Mouse (Mus musculus) urinary bladder, postnatal 36 days (tissue): ENCODE results near the gene Gtf3c1.

ENCODE experiments used
- DNase-seq, 2 experiments: peaks; one replicate each; pipeline ENCODE4 v3.0.0; 2022; ENCODE audit warnings: low spot score in 2 of 2, mixed read lengths in 1 of 2

Gene Gtf3c1

GRCm38 (mm10) chr7:125620077-125620476 lies 87.5 kb downstream of the Gtf3c1 start:
- no peak for DNase-seq

DNA sequence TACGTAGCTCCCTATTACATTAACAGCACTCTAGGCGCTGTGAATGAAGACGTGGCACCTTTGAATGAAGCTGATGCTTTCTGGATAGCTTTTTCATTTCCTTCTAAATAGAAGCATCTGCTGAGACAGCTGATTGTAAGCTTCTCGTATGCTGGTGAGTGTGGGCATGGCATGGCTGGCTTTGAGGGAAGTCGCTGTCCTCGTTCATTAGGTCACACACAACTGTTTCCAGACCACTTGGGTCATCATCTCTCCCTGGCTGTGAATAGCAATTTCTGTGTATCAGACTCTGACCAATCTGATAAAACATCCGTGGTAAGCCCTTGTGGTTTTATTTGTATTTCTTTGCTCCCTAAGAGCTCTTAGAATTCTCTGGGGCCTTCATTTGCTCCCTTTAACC lies 89.6 kb downstream of the Gtf3c1 start:
- DNase-seq = no peak

GRCm38 (mm10) chr7:125615453-125615852 lies 92.1 kb downstream of the Gtf3c1 start:
- DNase-seq = no peak

DNA sequence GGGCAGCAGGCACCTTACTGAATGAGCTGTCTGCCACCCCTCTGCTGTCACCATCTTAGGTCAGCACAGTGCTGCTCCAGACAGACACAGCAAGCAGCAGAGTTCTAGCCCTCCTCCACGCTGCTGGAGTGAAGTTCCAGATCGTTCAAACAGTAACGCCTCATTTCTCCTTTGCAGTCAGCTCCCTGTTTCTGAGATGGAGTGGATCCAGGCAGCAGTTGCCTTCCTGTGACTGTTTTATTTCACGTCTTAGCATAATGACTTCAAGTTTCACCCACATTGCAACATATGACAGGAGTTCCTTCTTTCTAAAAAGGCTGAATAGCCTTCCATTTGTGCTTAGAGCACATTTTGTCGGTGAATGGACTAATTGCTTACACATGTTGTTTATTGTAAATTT lies 94.0 kb downstream of the Gtf3c1 start:
- DNase-seq = no peak

DNA sequence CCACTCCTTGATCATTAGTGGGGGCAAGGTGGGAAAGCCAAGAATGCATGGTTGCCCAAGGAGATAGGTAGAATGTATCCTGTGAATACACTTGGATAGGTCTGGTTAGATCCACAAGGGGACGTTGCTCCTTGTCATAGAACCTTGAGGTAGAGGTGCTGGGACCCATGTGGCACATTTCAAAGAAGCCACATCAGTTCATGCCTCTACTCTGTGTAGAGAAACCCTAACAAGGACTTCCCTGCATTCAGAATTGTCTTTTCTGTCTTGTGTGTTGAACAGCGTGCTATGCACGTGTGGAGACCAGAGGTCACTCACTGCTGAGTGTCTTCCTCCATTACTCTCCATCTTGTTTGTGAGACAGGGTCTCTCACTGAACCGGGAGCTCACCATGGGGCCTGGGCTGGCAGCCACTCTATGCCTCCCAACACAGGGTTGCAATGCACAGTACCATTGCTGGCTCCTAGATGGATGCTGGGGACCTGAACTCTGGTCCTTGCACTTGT lies 99.3 kb downstream of the Gtf3c1 start:
- no peak for DNase-seq

DNA sequence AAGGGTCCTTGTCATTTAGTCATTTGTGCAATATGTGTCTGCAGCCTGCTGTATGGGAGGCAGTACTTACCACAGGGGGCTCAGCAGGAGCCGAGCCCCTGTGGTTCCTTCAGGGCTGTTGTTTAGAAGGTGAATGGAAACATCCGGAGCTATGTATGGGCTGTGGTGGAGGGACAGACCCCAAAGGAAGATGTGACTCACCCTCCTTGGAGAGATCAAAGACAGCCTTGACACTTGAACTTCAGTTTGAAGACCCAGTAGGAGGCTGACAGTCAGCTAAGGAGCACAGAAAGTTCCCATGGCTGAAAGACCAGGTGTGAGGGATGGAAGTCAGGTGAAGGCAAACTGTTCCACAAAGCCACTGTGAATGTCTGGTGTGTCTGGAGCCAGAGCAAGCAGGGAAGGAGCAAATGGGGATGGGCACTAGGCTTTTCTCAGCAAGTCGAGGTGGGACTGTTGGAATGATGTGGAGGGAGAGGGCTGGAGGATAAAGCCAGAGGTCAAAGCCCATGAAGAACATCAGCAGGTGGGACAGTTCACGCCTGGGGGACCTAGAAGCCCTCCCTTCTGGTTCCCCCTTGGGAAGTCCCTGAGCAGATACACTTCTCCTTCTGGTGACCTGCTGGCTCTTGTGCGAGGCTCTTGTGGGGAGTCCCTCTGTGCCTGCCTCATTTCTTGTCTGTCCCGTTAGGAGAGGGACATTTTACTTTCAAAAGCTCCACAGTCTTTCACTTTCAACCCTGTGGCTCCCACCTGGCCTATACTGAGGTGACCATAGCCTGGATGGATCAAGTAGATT lies 100.0 kb downstream of the Gtf3c1 start:
- no peak for DNase-seq

- no peak for DNase-seq
Observed at GRCm38 (mm10) chr7:125606265-125607164, 101.1 kb downstream of the Gtf3c1 start.

GRCm38 (mm10) chr7:125605725-125606139 lies 101.8 kb downstream of the Gtf3c1 start:
- no peak for DNase-seq

- no peak for DNase-seq
Observed at GRCm38 (mm10) chr7:125604362-125605319, 102.9 kb downstream of the Gtf3c1 start.

- DNase-seq = no peak
Observed at GRCm38 (mm10) chr7:125603185-125603631, 104.4 kb downstream of the Gtf3c1 start, which contains the start of gene Il21r. Il21r (plus strand) TSS chr7:125603429.

DNA sequence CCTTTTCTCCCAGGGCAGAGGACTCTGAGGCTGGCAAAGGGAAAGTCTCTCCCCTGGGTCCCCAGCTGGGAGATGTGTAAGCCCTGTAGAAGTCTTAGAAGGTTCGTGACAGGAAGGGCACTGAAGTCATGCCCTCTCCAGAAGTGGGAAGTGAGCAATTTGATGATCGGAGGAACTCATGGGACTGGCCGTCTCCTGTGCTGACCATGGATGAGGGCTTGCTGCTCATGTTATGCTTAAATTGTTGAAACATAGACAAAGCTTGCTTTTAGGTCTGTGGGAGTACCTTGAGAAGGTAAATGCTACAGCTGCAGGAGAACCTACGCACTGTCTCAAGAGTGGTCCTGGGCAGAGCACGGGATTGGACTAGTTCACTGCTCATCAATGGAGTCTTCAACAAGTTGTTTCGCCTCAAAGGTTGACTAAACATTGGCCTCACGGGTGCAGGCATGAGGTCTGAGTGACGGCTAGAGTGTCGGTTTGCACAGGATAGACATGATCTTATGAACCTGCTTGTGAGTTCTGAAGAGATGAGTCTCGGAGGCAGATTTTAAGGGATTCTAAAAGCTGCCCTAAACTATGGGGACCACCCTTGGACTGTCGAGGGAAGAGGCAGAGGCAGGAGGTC lies 105.6 kb downstream of the Gtf3c1 start:
- no peak for DNase-seq

- DNase-seq = no peak
Observed at GRCm38 (mm10) chr7:125601280-125601670, 106.3 kb downstream of the Gtf3c1 start.

GRCm38 (mm10) chr7:125600612-125601279 lies 106.8 kb downstream of the Gtf3c1 start:
- DNase-seq = no peak

DNA sequence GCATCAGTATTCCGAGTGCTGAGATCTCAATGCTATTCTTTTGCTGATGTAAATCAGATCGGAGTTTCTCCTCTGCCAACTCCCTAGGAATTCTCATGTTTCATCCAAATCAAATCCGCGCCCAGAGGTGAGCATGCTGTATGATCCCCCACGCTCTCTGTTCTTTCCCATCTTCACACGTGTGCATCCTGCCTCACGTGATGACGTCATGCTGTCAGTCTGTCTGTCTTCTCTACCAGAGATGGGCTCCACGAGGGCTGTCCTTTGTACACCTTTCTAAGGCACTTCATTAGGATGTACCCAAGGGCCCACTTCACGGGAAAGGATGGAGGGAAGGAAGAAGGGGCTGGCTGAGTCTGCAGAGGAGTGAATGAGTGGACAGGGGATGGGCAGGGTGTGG lies 107.4 kb downstream of the Gtf3c1 start:
- DNase-seq = no peak

DNA sequence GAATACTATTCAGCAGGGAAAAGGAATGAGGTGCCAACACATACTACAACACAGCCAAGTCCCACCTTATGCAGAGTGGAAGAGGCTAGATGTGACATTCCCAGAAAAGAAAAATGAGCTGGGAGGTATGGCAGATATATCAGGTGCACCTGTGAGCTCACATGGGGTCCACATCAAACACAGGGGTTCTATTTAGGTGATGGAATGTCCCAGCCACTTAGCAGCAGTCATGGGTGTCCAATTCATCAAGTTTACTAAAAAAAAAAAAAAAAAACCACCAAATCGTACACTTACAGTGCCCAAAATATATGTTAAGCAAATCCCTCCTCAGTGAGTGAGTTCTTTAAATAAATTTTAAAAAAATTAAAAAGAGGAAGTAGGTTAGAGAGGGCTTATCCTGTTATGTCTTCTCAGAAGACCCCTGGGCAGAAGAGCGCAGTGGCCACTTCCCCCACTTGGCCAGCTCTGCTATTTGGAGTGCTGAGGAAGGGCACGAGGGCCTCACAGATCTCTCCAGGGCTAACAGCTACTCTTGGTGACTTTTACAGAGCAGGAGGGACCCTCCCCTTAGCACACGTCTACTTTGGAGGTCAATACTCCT lies 108.1 kb downstream of the Gtf3c1 start:
- DNase-seq = no peak

- no peak for DNase-seq
Observed at GRCm38 (mm10) chr7:125597516-125598347, 109.8 kb downstream of the Gtf3c1 start.

GRCm38 (mm10) chr7:125597083-125597482 lies 110.5 kb downstream of the Gtf3c1 start:
- DNase-seq = no peak

DNA sequence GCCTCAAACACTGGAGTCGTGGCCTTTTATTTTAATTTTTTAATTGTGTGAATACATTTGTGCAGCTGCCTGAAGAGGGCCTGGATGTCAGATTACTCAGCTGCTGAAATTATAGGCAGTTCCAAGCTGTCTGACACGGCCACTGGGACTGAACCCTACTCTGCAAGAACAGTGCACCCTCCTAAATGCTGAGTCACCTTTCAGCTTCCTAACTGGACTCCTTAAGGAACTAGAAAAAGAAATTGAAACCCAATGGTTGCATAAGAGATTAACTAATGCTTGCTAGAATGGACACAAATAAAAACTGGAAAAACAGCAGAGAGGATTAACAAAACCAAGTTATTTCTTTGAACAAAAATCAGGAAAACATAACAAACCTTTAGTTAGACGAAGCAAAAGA lies 111.2 kb downstream of the Gtf3c1 start:
- peak in 1 of 2 experiments; percentile 20 for DNase-seq

- DNase-seq = no peak
Observed at GRCm38 (mm10) chr7:125593831-125594230, 113.7 kb downstream of the Gtf3c1 start.
